Mouse (Mus musculus): Measurements from ENCODE around the gene Kcp. TPM values are rescaled to one million over a fixed set of nuclear protein-coding genes. Genes with fewer than 3 reads are reported as not detected.

The Kcp gene
- polyA plus RNA-seq, 1 experiment from 2014 or later, result 28.3 TPM

DNA sequence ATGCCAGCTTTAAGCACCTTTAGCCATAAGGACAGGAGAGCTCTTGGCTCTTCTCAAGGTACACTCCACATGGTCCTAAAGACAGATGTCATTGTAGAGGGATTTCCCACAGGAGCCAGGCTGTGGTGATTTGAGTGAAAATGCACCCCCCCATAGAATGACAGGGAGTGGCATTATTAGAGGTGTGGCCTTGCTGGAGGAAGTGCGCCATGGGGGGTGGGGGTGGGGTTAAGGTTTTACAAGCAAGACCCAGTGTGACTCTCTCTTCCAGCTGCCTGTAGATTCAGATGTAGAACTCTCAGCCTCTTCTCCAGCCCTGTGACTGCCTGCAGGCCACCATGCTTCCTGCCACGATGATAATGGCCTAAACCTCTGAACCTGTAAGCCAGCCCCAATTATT, 21.8 kb downstream of the Kcp start:
- Histone ChIP-seq H3K27me3 (no peaks in the 10 kb centered on the region), H3K9ac (no peak overlapping the region), H3K9me3 (replicated peaks) (no peaks in the 10 kb centered on the region), H3K27ac (replicated peaks) (no peak overlapping the region), H3K4me3 (replicated peaks) (no peak overlapping the region), H3K36me3 (0 out of 2 replicates have a peak, but pooled peaks cover 8% of the 10 kb centered on the region), H3K4me2 (replicated peaks) (no peak overlapping the region), H3K4me1 (peaks cover 8% of the 10 kb centered on the region)
- WGBS, result 41% methylated on average over 2 of the region's 2 CpGs
- no peak for ATAC-seq (ENCODE audit: insufficient number of reproducible peaks, low FRiP score, low TSS enrichment, low read depth)

DNA sequence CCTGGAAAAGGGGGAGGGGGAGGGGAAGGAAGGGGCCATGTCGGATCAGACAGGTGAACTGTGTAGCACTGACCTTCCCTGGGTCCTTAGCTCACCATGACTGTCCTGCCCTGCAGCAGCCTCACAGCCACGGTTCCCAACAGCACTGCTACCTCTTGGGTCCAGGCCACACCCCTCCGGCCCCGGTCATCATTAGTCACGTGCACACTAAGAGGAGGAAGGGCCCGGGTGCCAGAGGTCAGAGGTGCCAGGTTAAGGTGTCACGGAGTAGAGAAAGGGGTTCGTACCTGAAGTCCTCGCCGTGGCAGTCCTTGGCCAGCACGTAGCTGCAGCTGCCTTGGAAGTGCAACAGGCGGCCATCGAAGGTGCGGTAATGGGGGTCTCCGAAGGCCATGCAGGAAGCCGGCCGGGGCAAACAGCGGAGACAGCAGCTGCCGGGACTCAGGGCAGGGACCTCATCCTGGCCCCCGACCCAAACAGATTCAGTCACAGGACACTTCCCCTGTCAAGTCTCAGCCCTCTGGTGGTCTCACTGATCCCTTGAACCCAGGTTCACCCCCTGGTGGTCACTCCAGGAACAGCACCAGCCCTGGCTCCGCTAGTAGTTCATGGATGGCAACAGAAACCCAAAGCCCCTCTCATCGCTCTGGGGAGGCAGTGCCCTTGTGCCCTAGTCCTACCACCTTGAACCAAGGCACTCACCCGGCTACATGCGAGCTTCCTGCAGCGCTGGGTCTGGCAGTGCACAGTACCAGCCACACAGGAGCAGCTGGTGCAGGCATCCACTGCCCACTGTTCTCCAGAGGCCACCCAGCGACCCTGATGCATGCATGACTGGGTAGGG, 22.8 kb downstream of the Kcp start:
- H3K36me3 ChIP-seq, result 0 out of 2 replicates have a peak, but pooled peaks cover 5% of the 10 kb centered on the region

DNA sequence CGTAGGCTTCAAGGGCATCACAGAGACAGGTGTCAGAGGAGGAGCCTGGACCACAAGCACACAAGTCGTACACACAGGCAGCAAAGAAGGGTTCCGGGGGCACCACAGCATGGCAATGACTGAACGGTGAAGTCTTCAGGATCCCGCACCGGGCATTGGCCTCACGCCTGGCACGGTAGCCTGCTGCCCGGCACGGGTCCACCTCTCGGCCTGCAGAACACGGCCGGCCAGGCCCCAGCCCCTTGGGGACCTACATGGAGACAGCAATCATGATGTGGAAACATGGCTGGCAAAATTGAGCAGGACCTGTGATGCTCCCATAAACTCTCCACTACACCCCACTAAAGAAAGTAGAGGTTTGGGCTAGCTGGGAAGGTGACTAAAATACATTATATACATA, 25.1 kb downstream of the Kcp start:
- no peak overlapping the region for H3K27ac ChIP-seq (replicated peaks)
- no peak overlapping the region for H3K4me3 ChIP-seq (replicated peaks)
- H3K9me3 ChIP-seq (replicated peaks), result no peaks in the 10 kb centered on the region
- H3K36me3 ChIP-seq, result 0 out of 2 replicates have a peak, but pooled peaks cover 5% of the 10 kb centered on the region
- peaks cover 8% of the 10 kb centered on the region for H3K4me1 ChIP-seq
- 94% methylated on average over 13 of the region's 13 CpGs for WGBS
- H3K4me2 ChIP-seq (replicated peaks), result no peak overlapping the region
- no peaks in the 10 kb centered on the region for H3K27me3 ChIP-seq
- no peak for ATAC-seq (ENCODE audit: insufficient number of reproducible peaks, low FRiP score, low TSS enrichment, low read depth)
- no peak overlapping the region for H3K9ac ChIP-seq

More for the DNA sequence above, 22.8 kb downstream of the Kcp start:
- peaks cover 8% of the 10 kb centered on the region for H3K4me1 ChIP-seq
- H3K9ac ChIP-seq, result no peak overlapping the region
- H3K27ac ChIP-seq (replicated peaks), result no peak overlapping the region
- peak overlapping the region; percentile 38 for H3K4me3 ChIP-seq (replicated peaks)
- WGBS, result 13% methylated on average over 26 of the region's 26 CpGs
- peak; percentile 63 for ATAC-seq (ENCODE audit: insufficient number of reproducible peaks, low FRiP score, low TSS enrichment, low read depth)
- no peaks in the 10 kb centered on the region for H3K27me3 ChIP-seq
- H3K4me2 ChIP-seq (replicated peaks), result peak overlapping the region; percentile 77
- H3K9me3 ChIP-seq (replicated peaks), result no peaks in the 10 kb centered on the region

DNA sequence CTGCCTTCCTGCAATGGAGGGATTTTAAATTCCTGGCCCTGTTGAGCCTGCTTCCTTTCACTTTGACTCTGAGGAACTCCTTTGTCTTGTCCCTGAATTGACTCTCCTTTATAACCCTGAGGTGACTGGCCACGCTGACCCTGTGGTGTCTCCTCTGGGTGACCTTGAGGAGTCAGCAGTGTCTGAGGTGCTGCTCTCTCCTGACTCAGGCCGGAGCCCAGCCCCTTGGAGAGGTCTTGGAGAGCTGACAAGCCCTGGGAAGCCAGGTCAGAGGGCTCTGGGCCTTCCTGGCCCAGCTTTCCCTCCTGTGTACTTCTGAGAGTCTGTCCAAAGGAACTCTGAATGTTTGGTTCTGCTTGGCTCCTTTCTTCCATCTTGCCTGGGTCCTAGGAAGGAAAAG, 33.0 kb downstream of the Kcp start:
- H3K4me3 ChIP-seq (replicated peaks), result no peak overlapping the region
- no peak overlapping the region for H3K27ac ChIP-seq (replicated peaks)
- WGBS, result 77% methylated on average over 2 of the region's 2 CpGs
- peaks cover 17% of the 10 kb centered on the region for H3K36me3 ChIP-seq
- H3K9ac ChIP-seq, result no peak overlapping the region
- H3K9me3 ChIP-seq (replicated peaks), result no peaks in the 10 kb centered on the region
- H3K27me3 ChIP-seq, result no peaks in the 10 kb centered on the region
- H3K4me1 ChIP-seq, result peaks cover 11% of the 10 kb centered on the region
- ATAC-seq (ENCODE audit: insufficient number of reproducible peaks, low FRiP score, low TSS enrichment, low read depth), result no peak
- no peak overlapping the region for H3K4me2 ChIP-seq (replicated peaks)

DNA sequence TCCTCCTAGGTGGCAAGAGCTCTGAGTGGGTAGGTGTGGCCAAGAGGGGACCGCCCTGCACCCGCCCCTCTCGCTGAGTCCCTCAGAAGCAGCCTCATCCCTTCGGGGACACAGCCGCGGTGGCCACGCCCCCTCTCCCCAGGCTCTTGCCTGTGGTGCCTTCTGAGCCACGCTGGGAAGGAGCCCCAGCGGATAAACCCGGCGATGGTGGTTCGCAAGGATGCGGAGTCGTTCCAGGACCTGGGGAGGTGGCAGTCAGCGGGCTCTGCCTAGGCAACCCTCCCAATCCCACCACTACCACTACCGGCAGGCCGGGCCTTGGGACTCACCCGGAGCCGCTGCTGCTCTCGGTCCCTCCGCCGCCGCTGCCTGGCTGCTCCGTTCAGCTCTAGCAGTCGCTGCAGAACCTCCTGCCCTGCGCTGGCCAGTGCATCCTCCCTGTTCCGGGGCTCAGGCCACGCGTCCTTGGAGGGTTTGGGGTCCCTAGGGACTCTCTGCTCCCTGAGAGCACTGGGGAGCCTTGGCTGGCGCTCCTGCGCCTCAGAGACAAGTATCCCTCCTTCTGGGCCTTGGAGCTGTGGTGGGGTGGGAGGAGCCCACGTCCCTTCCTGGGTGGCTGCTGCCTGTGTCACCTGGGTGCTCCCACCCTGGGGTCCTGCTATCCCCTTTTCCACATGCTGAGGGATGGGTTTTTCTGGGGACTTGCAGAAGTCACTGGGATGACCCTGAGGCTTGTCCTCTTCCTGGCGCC, 33.6 kb downstream of the Kcp start:
- Histone ChIP-seq H3K4me2 (replicated peaks) (peak overlapping the region; percentile 79), H3K9me3 (replicated peaks) (no peaks in the 10 kb centered on the region), H3K4me3 (replicated peaks) (peak overlapping the region; percentile 49), H3K27ac (replicated peaks) (no peak overlapping the region), H3K4me1 (peaks cover 11% of the 10 kb centered on the region), H3K36me3 (peaks cover 17% of the 10 kb centered on the region), H3K9ac (peak overlapping the region; percentile 28; the same call in 1 of the 2 replicates), H3K27me3 (no peaks in the 10 kb centered on the region)
- ATAC-seq (ENCODE audit: insufficient number of reproducible peaks, low FRiP score, low TSS enrichment, low read depth), result peak; percentile 89
- 4% methylated on average over 33 of the region's 33 CpGs for WGBS

DNA sequence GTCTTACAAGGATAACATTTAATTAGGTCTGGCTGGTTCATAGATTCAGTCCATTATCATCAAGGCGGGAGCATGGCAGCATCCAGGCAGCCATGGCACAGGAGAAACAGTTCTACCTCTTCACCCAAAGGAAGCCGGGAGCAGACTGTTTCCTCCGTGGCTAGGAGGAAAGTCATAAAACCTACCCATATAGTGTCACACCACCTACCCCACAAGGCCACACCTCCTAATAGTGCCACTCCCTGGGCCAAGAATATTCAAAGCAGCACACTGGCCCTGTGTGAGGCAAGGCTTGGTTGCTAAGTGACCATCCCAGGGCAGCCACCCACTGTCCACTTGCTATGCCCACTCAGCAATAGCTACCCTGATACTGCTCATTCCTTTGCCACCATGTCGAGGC, 36.6 kb downstream of the Kcp start, which contains the start of gene Atp6v1fnb:
Gene Atp6v1fnb (plus strand): TSS at position 301 of the 400 bp plus-strand sequence.
- ATAC-seq (ENCODE audit: insufficient number of reproducible peaks, low FRiP score, low TSS enrichment, low read depth), result no peak
- WGBS, result 93% methylated on average over 4 of the region's 4 CpGs
- peaks cover 17% of the 10 kb centered on the region for H3K36me3 ChIP-seq
- H3K4me2 ChIP-seq (replicated peaks), result no peak within 1 kb of the TSS
- H3K4me1 ChIP-seq, result peaks cover 22% of the 10 kb centered on the region
- H3K27ac ChIP-seq (replicated peaks), result no peak within 1 kb of the TSS
- H3K4me3 ChIP-seq (replicated peaks), result no peak within 1 kb of the TSS
- H3K9ac ChIP-seq, result no peak within 1 kb of the TSS
- no peaks in the 10 kb centered on the region for H3K9me3 ChIP-seq (replicated peaks)
- H3K27me3 ChIP-seq, result no peaks in the 10 kb centered on the region

DNA sequence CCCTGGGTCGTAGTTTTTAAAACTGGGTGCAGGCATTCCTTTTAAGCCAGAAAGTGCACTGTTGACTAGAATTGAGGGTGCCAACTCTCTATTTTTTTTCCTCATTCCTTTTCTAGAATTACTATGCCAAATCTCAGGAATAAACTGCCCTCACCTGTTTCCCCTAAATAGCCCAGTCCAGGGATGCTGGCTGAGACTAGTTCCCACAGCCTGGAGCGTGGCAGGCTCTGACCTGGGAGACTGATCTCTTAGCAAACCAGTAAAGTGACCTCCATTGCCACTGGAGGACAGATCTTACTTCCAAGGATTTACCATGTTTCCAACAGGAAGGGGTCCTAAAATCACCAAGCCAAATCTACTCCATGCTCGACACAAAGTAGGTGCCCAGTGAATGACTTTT, 38.9 kb downstream of the Kcp start:
- H3K9ac ChIP-seq, result 0 out of 2 replicates have a peak overlapping the region, but pooled peaks have one; percentile 65
- no peaks in the 10 kb centered on the region for H3K27me3 ChIP-seq
- no peak overlapping the region for H3K27ac ChIP-seq (replicated peaks)
- 82% methylated on average over 3 of the region's 3 CpGs for WGBS
- H3K4me2 ChIP-seq (replicated peaks), result peak overlapping the region; percentile 76
- H3K36me3 ChIP-seq, result peaks cover 17% of the 10 kb centered on the region
- H3K4me3 ChIP-seq (replicated peaks), result peak overlapping the region; percentile 76
- peaks cover 15% of the 10 kb centered on the region for H3K4me1 ChIP-seq
- H3K9me3 ChIP-seq (replicated peaks), result no peaks in the 10 kb centered on the region
- no peak for ATAC-seq (ENCODE audit: insufficient number of reproducible peaks, low FRiP score, low TSS enrichment, low read depth)

DNA sequence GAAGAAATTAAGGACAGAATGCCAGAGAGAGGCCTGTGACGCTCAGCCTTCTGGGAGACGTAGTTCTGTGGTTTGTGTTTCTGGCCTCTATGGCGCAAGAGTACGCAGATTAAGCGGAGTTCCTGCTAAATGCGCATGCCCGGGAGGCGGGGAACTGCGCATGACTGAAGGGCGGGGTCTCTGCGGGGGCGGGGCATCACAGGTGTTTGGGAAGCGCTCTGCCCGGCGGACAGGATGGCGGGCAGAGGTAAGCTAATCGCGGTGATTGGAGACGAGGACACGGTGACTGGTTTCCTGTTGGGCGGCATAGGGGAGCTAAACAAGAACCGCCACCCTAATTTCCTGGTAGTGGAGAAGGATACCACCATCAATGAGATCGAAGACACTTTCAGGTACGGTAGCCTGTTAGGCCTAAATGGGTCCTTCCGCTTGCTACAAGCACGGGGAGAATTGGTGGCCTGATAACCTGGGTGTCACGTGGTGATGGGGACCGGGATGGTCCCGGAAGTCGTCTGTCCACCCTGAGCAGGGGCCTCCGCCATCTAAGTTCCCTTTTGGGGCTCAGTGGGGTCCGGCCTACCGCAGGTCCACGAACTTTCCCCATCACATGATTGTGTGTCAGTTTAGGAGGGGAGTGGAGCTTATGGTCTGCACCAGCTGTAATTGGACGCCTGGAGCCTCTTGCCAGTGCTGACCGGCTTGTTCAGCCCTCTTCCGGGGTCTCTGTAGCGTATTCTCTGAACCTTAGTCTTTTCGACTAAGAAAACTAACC, 40.0 kb downstream of the Kcp start, which contains the start of gene Atp6v1f:
Gene Atp6v1f (plus strand): TSS at position 136 of the 772 bp plus-strand sequence.
- peak within 1 kb of the TSS; percentile 65 for H3K9ac ChIP-seq
- H3K27me3 ChIP-seq, result no peaks in the 10 kb centered on the region
- H3K27ac ChIP-seq (replicated peaks), result peak within 1 kb of the TSS; percentile 71
- peak within 1 kb of the TSS; percentile 76 for H3K4me2 ChIP-seq (replicated peaks)
- peaks cover 11% of the 10 kb centered on the region for H3K4me1 ChIP-seq
- H3K4me3 ChIP-seq (replicated peaks), result peak within 1 kb of the TSS; percentile 76
- peak; percentile 94 for ATAC-seq (ENCODE audit: insufficient number of reproducible peaks, low FRiP score, low TSS enrichment, low read depth)
- no peaks in the 10 kb centered on the region for H3K9me3 ChIP-seq (replicated peaks)
- H3K36me3 ChIP-seq, result peaks cover 17% of the 10 kb centered on the region
- under 1% methylated on average over 39 of the region's 39 CpGs for WGBS

DNA sequence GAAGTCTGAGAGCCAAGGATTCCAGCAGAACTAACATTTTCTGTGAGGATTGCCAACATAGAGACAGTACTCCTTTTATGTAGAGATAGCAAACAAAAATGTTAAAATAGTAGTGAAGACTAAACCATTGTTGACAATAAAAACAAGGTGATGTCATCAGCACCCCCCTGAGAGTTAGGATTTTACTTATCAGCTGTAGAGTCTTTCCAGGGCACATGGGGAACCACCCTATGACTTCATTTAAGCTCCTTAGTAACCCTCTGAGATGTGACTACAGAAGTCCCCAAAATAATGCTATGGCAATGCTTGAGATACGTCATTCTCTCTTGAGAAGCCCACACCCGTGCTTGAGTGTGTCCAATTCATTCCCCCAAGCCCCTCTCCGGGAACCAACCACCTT, 44.4 kb downstream of the Kcp start:
- Histone ChIP-seq H3K9me3 (replicated peaks) (no peaks in the 10 kb centered on the region), H3K4me2 (replicated peaks) (no peak overlapping the region), H3K27me3 (no peaks in the 10 kb centered on the region), H3K9ac (no peak overlapping the region), H3K36me3 (peaks cover 27% of the 10 kb centered on the region), H3K4me1 (peaks cover 4% of the 10 kb centered on the region), H3K4me3 (replicated peaks) (no peak overlapping the region), H3K27ac (replicated peaks) (no peak overlapping the region)
- WGBS, result 80% methylated on average over 3 of the region's 3 CpGs
- no peak for ATAC-seq (ENCODE audit: insufficient number of reproducible peaks, low FRiP score, low TSS enrichment, low read depth)

DNA sequence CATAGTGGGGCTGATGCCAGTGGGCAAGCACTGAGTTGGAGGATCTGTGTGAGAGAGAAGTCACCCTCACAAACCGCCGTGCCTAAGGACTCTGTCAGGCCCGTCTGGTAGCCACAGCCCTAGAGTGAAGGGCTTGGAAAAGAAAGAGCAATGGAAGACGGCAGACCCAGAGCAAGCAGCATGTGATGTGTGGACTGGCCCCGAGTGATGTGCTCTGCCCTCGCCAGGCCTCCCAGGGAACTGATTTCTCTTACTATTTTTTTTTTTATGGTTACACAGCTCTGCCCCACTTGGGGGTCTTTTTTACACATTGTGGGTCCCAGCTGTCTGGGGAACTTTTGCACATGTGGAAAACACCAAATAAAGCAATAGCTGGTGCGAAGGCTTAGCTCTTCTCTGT, 46.2 kb downstream of the Kcp start:
- Histone ChIP-seq H3K36me3 (peaks cover 46% of the 10 kb centered on the region), H3K4me1 (no peaks in the 10 kb centered on the region), H3K4me2 (replicated peaks) (no peak overlapping the region), H3K9me3 (replicated peaks) (no peaks in the 10 kb centered on the region), H3K4me3 (replicated peaks) (no peak overlapping the region), H3K27ac (replicated peaks) (no peak overlapping the region), H3K9ac (no peak overlapping the region), H3K27me3 (no peaks in the 10 kb centered on the region)
- WGBS, result 60% methylated on average over 7 of the region's 7 CpGs
- no peak for ATAC-seq (ENCODE audit: insufficient number of reproducible peaks, low FRiP score, low TSS enrichment, low read depth)

DNA sequence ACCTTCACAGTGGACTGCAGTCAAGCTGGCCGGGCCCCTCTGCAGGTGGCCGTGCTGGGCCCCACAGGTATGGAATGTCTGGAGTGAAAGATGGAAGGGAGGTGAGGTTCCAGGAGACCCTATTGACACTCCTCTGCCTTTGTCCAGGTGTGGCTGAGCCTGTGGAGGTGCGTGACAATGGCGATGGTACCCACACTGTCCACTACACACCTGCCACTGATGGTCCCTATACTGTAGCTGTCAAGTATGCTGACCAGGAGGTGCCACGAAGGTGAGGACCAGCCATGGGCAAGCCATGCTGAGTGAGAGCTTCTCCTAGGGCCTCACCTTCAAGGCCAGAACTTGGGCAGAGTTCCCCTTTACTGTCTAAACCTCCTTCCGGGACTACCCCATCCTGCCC, 57.1 kb downstream of the Kcp start:
- Histone ChIP-seq H3K4me2 (replicated peaks) (no peak overlapping the region), H3K27me3 (no peaks in the 10 kb centered on the region), H3K4me1 (no peaks in the 10 kb centered on the region), H3K27ac (replicated peaks) (no peak overlapping the region), H3K36me3 (peaks cover 87% of the 10 kb centered on the region), H3K4me3 (replicated peaks) (no peak overlapping the region), H3K9ac (no peak overlapping the region), H3K9me3 (replicated peaks) (no peaks in the 10 kb centered on the region)
- ATAC-seq (ENCODE audit: insufficient number of reproducible peaks, low FRiP score, low TSS enrichment, low read depth), result no peak
- WGBS, result 95% methylated on average over 6 of the region's 6 CpGs
